25 mouse cellular contexts compared by ENCODE assay signal in genomic region chrX:9461399-9461798, GRCm38 (mm10).
"Had no signal": no experiment of that assay in that cellular context is flagged by ENCODE, and none has a peak within 500 bp of the region (broad histone marks: within the 10 kb centered on the region; RNA-seq: fewer than 3 reads in every experiment).

No protein-coding gene starts in this region.

- H3K9me3 ChIP-seq: heart, embryonic 13.5 days; heart, embryonic 15.5 days; hindbrain, embryonic 10.5 days; hindbrain, embryonic 12.5 days; limb, embryonic 13.5 days; limb, embryonic 15.5 days; liver, embryonic 13.5 days; liver, embryonic 15.5 days had no signal

- DNase-seq: gastrocnemius, postnatal 14 days; gastrocnemius, postnatal 36 days; heart, adult 11 months; heart, adult 2 months; heart, postnatal 14 days; heart, postnatal 4 days; kidney, adult 18-20 months; kidney, adult 8-10 months; kidney, postnatal 10 days; kidney, postnatal 25 days; kidney, postnatal 4 days; layer of hippocampus, adult 9-11 months; layer of hippocampus, postnatal 36 days; left cerebral cortex, postnatal 4 days; liver, embryonic 13.5 days had no signal

- H3K4me3 ChIP-seq: heart, adult 2 months; heart, embryonic 13.5 days; heart, embryonic 15.5 days; hindbrain, embryonic 10.5 days; hindbrain, embryonic 12.5 days; limb, embryonic 13.5 days; limb, embryonic 15.5 days; liver, embryonic 13.5 days; liver, embryonic 15.5 days had no signal

- H3K36me3 ChIP-seq: heart, embryonic 13.5 days; heart, embryonic 15.5 days; hindbrain, embryonic 10.5 days; hindbrain, embryonic 12.5 days; limb, embryonic 13.5 days; limb, embryonic 15.5 days; liver, embryonic 13.5 days; liver, embryonic 15.5 days had no signal

- H3K27me3 ChIP-seq: heart, embryonic 13.5 days; heart, embryonic 15.5 days; hindbrain, embryonic 12.5 days; limb, embryonic 13.5 days; limb, embryonic 15.5 days; liver, embryonic 13.5 days; liver, embryonic 15.5 days had no signal

- H3K4me2 ChIP-seq: heart, embryonic 11.5 days; heart, embryonic 13.5 days; heart, embryonic 15.5 days; hindbrain, embryonic 12.5 days; hindbrain, embryonic 14.5 days; limb, embryonic 13.5 days; limb, embryonic 15.5 days; liver, embryonic 11.5 days; liver, embryonic 13.5 days; liver, embryonic 15.5 days had no signal

- H3K27ac ChIP-seq: heart, adult 2 months; heart, embryonic 13.5 days; heart, embryonic 15.5 days; hindbrain, embryonic 10.5 days; hindbrain, embryonic 12.5 days; hindbrain, embryonic 14.5 days; limb, embryonic 13.5 days; limb, embryonic 15.5 days; liver, embryonic 13.5 days; liver, embryonic 15.5 days had no signal

- H3K4me1 ChIP-seq: heart, embryonic 13.5 days; heart, embryonic 15.5 days; hindbrain, embryonic 10.5 days; hindbrain, embryonic 12.5 days; limb, embryonic 13.5 days; limb, embryonic 15.5 days; liver, embryonic 13.5 days; liver, embryonic 15.5 days had no signal

- H3K9ac ChIP-seq: heart, embryonic 13.5 days; heart, embryonic 15.5 days; hindbrain, embryonic 12.5 days; hindbrain, embryonic 14.5 days; limb, embryonic 13.5 days; limb, embryonic 15.5 days; liver, embryonic 13.5 days; liver, embryonic 15.5 days had no signal
